Comparison of ENCODE assay signal across 9 mouse cellular contexts in genomic region chr19:56939826-56940225, GRCm38 (mm10).
DNase-seq lines count a peak whose midpoint lies in the region; ATAC-seq lines count a peak whose summit lies in the region.
"Had no signal": no experiment of that assay in that cellular context is flagged by ENCODE, and none has a peak within 500 bp of the region (broad histone marks: within the 10 kb centered on the region; RNA-seq: fewer than 3 reads in every experiment).

No protein-coding gene starts in this region.

- no peaks in the 10 kb centered on the region for H3K4me1 ChIP-seq in hindbrain, embryonic 11.5 days (replicated peaks; ENCODE audit: control insufficient read depth, insufficient read depth, low read length)
- H3K4me1 ChIP-seq: stomach, embryonic 15.5 days had no signal

- H3K4me3 ChIP-seq in hindbrain, embryonic 11.5 days (ENCODE audit: low read depth, low read length): no peak overlapping the region
- H3K4me3 ChIP-seq: stomach, embryonic 15.5 days had no signal

- ATAC-seq in hindbrain, embryonic 11.5 days (ENCODE audit: low FRiP score): no peak
- ATAC-seq in monocyte, adult 5-6 weeks (replicated peaks; ENCODE audit: insufficient number of reproducible peaks, low FRiP score, low TSS enrichment, poor library complexity, severe bottlenecking): no peak

- peak; percentile 37 for DNase-seq in embryo, embryonic 10 days (ENCODE audit: low spot score)
- DNase-seq in embryo, embryonic 9.5 days (ENCODE audit: extremely low spot score): no peak
- peak; percentile 96 for DNase-seq in 3T3-L1 (ENCODE audit: low read depth, low spot score)
- peak; percentile 21 for DNase-seq in embryo, embryonic 11 days
- DNase-seq in kidney, adult 9 months: peak; percentile 72
- DNase-seq in layer of hippocampus, postnatal 10 days (ENCODE audit: low spot score in 2 of 2): no peak
- DNase-seq in hindbrain, embryonic 11.5 days (ENCODE audit: low spot score): no peak

- H3K9me3 ChIP-seq in hindbrain, embryonic 11.5 days (ENCODE audit: control insufficient read depth, low read length): no peaks in the 10 kb centered on the region
- H3K9me3 ChIP-seq: stomach, embryonic 15.5 days had no signal

- WGBS in hindbrain, embryonic 11.5 days: 68% methylated on average over 9 of the region's 9 CpGs

- no peaks in the 10 kb centered on the region for H3K36me3 ChIP-seq in hindbrain, embryonic 11.5 days (ENCODE audit: control insufficient read depth, insufficient read depth, low read length)
- H3K36me3 ChIP-seq: stomach, embryonic 15.5 days had no signal

- H3K27me3 ChIP-seq in hindbrain, embryonic 11.5 days (ENCODE audit: control insufficient read depth, insufficient read depth, low read length): no peaks in the 10 kb centered on the region
- H3K27me3 ChIP-seq: stomach, embryonic 15.5 days had no signal

- H3K9ac ChIP-seq in hindbrain, embryonic 11.5 days (ENCODE audit: low read depth, low read length): no peak overlapping the region
- H3K9ac ChIP-seq: stomach, embryonic 15.5 days had no signal

- no peak overlapping the region for H3K4me2 ChIP-seq in hindbrain, embryonic 11.5 days (replicated peaks; ENCODE audit: low read depth, low read length)
- H3K4me2 ChIP-seq: stomach, embryonic 15.5 days had no signal

- H3K27ac ChIP-seq in hindbrain, embryonic 11.5 days (ENCODE audit: low read depth, low read length): no peak overlapping the region
- H3K27ac ChIP-seq: stomach, embryonic 15.5 days had no signal

Comparison
In these comparisons a context has a peak if more than half of its experiments do, and no peak if none do; other contexts are left out.
1. DNase-seq: peak in embryo, embryonic 10 days (single experiment), 3T3-L1 (single experiment), embryo, embryonic 11 days (single experiment) and kidney, adult 9 months (single experiment); none in embryo, embryonic 9.5 days (single experiment), layer of hippocampus, postnatal 10 days (0 of 2) and hindbrain, embryonic 11.5 days (single experiment).